Mouse (Mus musculus): ENCODE data around the gene Camk1d.

- TF ChIP-seq POLR2A (IDR thresholded peaks at IDR 0.05; ENCODE audit: insufficient read depth, low read length) (no peak), CTCF (IDR thresholded peaks at IDR 0.05; ENCODE audit: low read depth, low read length) (no peak)
Measured at GRCm38 (mm10) chr2:5486663-5487062, 227.7 kb downstream of the Camk1d start.

Data from ES-Bruce4 (cell line).